Mouse (Mus musculus) liver, adult 2 months (tissue): ENCODE measurements at regions not wholly inside any gene's neighbourhood (a gene's known extent, or its start where the extent isn't known, plus 50 kb on each side); places are given as distances from the start of the nearest gene placed in this dataset.

Experiments
- CTCF ChIP-seq: fragments of 200-500 bp; IDR thresholded peaks from 2 replicates; pipeline ENCODE4 v1.5.1; 2011; ENCODE audit warnings: low read depth, low read length, control low read depth
- POLR2A ChIP-seq: fragments of 200-500 bp; IDR thresholded peaks from 2 replicates; pipeline ENCODE4 v1.6.1; 2011; ENCODE audit warnings: low read length, control low read depth; ENCODE audit not compliant: insufficient read depth; ENCODE audit errors: extremely low read depth

DNA sequence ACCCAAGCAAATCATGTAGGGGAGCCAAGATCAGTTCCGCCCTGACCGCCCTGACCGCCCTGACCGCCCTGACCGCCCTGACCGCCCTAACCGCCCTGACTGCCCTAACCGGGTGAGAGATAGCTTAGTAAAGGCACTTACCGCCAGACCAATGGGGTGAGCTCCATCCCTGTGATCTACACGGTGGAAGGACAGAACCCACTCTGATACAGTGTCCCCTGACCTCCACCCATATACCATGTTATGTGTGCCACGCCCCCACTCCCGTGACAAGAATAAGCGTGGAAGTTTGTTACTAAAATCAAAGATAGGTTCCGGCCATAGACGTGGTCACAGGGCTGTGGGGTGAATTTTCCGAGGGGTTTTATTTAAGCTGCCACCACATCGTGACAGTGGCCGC lies 78.6 kb upstream of the Zfp64 start:
- TF ChIP-seq CTCF (no peak), POLR2A (no peak)
